Mouse (Mus musculus) retina, adult 2 months (tissue): Measurements from ENCODE around the gene Vps13a.
A peak's percentile ranks its signal among the peaks of the same experiment; 100 is the strongest.
"Not testable (repeated sequence)": the region's sequence is repeated elsewhere in the genome, so short reads cannot be mapped to it uniquely, and the experiment has no call there.

Experiments
- DNase-seq: peaks from one replicate; pipeline ENCODE4 v3.0.0-alpha.2; 2012; ENCODE audit warnings: low read depth, low spot score

Gene Vps13a

GRCm38 (mm10) chr19:16780790-16781384 lies at the start of gene Vps13a:
Gene Vps13a, minus strand, starts transcription at chr19:16780933.
- peak; percentile 77 for DNase-seq

GRCm38 (mm10) chr19:16827657-16828056 lies 46.9 kb upstream of the Vps13a start:
- no peak for DNase-seq

GRCm38 (mm10) chr19:16825228-16825627 lies 44.5 kb upstream of the Vps13a start:
- DNase-seq, result no peak

- DNase-seq, result no peak
Observed at GRCm38 (mm10) chr19:16814848-16815247, 34.1 kb upstream of the Vps13a start.

GRCm38 (mm10) chr19:16813306-16813705 lies 32.6 kb upstream of the Vps13a start:
- no peak for DNase-seq

- no peak for DNase-seq
Observed at GRCm38 (mm10) chr19:16812072-16812608, 31.4 kb upstream of the Vps13a start.

DNA sequence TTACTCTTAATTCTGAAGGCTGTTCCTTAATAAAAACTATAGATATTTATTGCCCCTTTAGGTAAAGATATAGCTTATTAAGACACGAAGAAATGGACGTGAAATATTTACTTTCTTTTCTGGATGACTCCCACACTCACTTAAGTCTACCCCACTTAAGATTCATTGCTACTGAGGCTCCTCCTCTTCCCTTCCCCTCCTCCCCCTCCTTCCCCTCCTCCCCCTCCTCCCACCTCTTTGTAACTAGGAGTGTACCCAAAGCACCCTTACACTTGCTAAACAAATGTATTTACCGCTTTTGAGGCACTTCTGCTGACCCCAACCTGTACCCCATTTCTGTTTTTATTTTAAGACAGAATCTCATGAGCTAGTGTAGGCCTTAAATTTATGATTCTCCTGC lies 24.4 kb upstream of the Vps13a start:
- DNase-seq, result no peak

DNA sequence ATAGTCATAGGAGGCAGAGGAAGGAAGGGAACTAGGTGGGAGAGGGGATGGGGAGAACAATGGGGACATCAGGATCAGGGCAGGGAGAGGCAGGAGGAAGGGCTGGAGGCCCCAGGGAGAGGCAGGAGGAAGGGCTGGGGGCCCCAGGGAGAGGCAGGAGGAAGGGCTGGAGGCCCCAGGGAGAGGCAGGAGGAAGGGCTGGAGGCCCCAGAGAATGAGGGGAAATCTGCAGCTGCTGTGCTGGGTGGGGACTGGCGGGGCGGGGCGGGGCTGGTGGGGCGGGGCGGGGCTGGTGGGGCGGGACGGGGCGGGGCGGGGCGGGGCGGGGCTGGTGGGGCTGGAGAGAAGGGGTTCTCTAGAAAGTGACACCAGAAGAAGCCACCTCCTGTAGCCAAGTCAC lies 23.8 kb upstream of the Vps13a start:
- no peak for DNase-seq

GRCm38 (mm10) chr19:16802707-16803106 lies 22.0 kb upstream of the Vps13a start:
- DNase-seq, result no peak

GRCm38 (mm10) chr19:16802123-16802522 lies 21.4 kb upstream of the Vps13a start:
- no peak for DNase-seq

DNA sequence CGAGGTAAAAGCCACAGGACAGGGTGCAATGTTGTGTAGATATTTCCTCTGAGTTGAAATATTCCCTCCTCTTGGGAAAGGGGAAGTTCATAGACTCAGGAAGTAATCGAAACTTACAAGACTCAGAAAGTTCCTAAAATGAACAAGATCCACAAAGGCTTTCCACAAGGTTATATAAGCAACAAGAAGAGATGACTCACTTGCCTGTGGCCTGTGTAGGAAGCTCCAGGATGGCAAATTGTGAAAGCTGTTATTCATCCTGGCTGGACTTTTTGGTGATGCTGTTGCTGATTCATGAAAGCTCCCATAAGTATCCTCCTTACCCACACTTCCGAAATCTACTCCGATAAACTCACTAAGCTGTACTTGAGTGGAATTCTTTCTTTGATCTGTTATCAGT lies 17.2 kb upstream of the Vps13a start:
- no peak for DNase-seq

GRCm38 (mm10) chr19:16794486-16794885 lies 13.8 kb upstream of the Vps13a start:
- DNase-seq, result not testable (repeated sequence)

GRCm38 (mm10) chr19:16789930-16790329 lies 9.2 kb upstream of the Vps13a start:
- DNase-seq, result no peak

GRCm38 (mm10) chr19:16784879-16785278 lies 4.1 kb upstream of the Vps13a start:
- no peak for DNase-seq

GRCm38 (mm10) chr19:16781406-16782019 lies 780 bp upstream of the Vps13a start:
- no peak for DNase-seq

DNA sequence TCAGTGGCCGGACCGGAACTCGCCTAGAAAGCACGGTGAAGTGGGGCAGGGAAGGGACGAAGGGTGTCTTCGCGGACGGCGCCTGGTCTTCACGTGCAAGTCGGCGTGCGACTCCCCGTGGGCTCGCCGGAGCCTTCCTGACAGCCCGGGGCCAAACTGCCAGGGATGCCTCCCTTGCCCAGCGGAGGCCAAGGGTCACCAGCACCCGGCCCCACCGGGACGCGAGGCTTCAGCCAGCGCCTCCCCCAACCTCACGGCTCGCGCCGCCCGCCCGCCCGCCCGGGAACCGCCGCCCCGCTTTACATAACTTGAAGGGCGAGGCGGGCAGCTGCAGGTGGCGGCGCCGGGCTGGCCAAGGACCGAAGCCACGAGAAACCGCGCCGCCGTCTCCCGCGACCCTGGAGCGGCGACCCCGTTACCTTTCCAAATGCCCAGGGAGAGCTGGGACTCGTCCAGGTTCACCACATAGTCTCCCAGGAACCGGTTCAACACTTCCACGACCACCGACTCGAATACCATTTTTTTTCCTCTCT lies 416 bp downstream of the Vps13a start:
- no peak for DNase-seq

GRCm38 (mm10) chr19:16779786-16780185 lies 947 bp downstream of the Vps13a start:
- DNase-seq, result no peak

DNA sequence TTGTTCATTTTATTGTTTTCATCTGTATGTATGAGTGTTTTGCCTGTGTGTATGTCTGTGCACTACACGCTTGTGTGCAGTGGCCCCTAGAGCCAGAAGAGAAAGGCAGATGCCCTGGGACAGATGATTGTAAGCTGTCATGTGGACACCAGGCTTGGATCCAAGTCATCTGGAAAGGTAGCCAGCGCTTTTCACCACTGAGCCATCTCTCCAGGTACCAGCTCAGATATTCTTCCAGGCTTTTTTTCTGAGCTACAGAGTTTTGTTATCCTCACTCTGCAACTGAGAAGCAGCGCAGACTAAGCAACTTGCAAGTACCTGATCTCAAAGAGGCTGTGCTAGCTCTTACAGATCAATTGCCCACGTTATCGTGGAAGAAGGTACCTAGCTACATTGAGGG lies 1.5 kb downstream of the Vps13a start:
- no peak for DNase-seq

DNA sequence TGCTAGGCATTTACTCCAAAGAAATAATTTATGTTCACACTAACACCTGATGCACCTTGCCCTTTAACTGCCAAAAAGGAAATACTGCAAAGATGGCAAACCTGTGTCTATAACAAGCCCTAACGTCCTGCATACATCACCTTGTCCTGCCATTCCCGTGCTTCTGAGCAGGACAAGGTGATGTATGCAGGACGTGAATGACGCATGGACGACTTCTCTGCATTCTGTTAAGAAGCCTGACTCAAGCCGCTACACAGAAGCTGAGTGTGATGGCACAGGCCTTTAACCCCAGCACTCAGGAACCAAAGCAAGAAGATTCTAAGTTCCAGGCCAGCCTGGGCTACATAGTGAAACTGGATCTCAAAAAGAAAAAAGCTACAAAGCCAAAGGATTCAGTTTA lies 2.2 kb downstream of the Vps13a start:
- DNase-seq, result no peak

DNA sequence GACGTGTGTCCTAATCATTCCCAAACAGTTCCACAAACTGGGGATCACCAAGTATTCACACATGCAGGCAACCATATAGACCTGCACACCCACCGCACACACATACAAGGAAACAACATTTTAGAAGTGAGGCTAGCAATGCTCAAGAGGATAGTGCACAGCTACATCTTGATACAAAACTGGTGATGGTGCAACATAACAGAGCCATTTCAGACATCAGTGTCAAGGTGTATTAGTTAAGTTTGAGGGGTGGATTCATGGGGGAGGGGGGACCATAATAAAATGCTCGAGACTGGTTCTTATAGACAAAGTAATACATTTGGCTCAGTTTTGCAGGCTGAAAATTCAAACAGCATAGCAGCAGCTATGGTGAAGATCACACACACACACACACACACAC lies 2.8 kb downstream of the Vps13a start:
- DNase-seq, result no peak

DNA sequence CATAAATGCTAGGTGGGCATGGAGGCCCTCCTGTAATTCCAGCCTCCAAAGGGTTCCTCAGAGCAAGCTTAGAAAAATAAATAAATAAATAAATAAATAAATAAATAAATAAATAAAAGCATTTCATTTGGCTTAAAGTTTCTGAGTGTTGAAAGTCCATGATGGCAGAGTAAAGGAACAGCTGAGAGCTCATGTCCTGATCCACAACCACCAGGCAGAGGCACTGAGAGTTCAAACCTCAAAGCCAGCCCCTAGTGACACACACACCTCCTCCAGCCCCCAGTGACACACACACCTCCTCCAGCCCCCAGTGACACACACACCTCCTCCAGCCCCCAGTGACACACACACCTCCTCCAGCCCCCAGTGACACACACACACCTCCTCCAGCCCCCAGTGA lies 3.3 kb downstream of the Vps13a start:
- DNase-seq, result not testable (repeated sequence)

DNA sequence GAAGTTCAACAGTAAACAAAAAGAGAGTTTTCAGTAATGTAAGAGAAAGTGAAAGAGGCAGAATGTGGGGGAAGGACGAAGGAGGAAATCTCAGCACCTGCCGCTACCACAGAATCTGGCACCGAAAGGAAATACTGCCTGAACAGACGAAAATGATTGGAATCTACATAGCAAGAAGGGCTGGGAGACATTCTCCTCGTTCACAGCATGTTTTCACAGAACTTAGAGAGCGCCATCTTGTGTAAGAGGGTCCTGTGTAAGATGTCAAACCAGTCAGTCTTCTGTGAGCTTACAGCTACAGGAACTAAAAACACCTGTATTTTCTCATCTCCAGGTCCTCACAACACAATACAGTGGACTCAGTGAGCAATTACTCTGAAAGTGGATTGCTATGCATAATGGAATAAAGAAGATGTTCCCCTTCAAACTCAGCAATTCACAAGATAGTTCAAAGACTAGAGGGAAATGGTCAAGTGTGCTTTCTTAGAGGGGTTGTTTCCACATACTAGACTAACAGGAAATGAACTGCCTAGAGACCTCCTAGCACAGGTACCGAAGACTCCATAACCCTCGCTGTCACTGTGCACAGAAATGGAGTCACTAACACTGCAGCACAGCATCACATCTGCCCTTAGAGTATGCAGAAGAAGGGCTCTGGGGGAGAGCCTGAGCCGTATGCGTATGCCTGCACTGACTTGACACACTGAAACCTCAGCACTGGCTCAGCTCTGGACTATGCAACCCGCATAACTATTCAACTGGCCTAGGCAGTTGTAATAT lies 7.3 kb downstream of the Vps13a start:
- DNase-seq, result no peak
